Mouse (Mus musculus) cerebellum, adult 2 months (tissue): Measurements from ENCODE around the gene Cend1. TPM values are rescaled to one million over a fixed set of nuclear protein-coding genes. Genes with fewer than 3 reads are reported as not detected.
A peak's percentile ranks its signal among the peaks of the same experiment; 100 is the strongest.
"Not testable (repeated sequence)": the region's sequence is repeated elsewhere in the genome, so short reads cannot be mapped to it uniquely, and the experiment has no call there.

Experiments used
- DNase-seq, 2 experiments: peaks; one replicate each; pipeline ENCODE4 v3.0.0; 2021
- H3K27ac ChIP-seq: fragments of 200-500 bp; 2 replicates; pipeline ENCODE4 v1.5.1; 2012; ENCODE audit warnings: low read length, control low read depth, inconsistent platforms; ENCODE audit not compliant: insufficient read depth
- H3K27me3 ChIP-seq: fragments of 200-500 bp; 2 replicates; pipeline ENCODE4 v1.6.1; 2012; ENCODE audit warnings: inconsistent platforms, mild to moderate bottlenecking, low read length, moderate library complexity; ENCODE audit not compliant: control insufficient read depth, insufficient read depth
- H3K4me1 ChIP-seq: fragments of 200-500 bp; 2 replicates; pipeline ENCODE4 v1.6.1; 2011; ENCODE audit warnings: low read length; ENCODE audit not compliant: control insufficient read depth, insufficient read depth
- H3K4me3 ChIP-seq: fragments of 200-500 bp; replicated peaks from 2 replicates; pipeline ENCODE3; 2011; ENCODE audit warnings: mild to moderate bottlenecking, low read depth, low read length, control low read depth; ENCODE audit not compliant: insufficient read depth
- CTCF ChIP-seq: fragments of 200-500 bp; IDR thresholded peaks from 2 replicates; pipeline ENCODE4 v1.5.1; 2011; ENCODE audit warnings: low read depth, mild to moderate bottlenecking, control low read depth, low read length, moderate library complexity, borderline replicate concordance; ENCODE audit not compliant: insufficient read depth
- POLR2A ChIP-seq: fragments of 200-500 bp; IDR thresholded peaks from 2 replicates; pipeline ENCODE4 v1.6.1; 2011; ENCODE audit warnings: low read length, control low read depth, borderline replicate concordance; ENCODE audit not compliant: insufficient read depth
- WGBS: fragments of 180-500 bp; shearing (Covaris S2); methylation state at CpG from one replicate; pipeline ENCODE4 v1.1.7; 2018; 5-methylcytosine and 5-hydroxymethylcytosine counted together
- polyA plus RNA-seq: library from polyadenylated mRNA; depleted of rRNA; stranded (reverse); fragments of >200 nt; gene quantifications from 2 replicates; pipeline ENCODE4 v1.2.3, GENCODE M21; 2012

Gene Cend1
- polyA plus RNA-seq, 1 experiment = 402 TPM

DNA sequence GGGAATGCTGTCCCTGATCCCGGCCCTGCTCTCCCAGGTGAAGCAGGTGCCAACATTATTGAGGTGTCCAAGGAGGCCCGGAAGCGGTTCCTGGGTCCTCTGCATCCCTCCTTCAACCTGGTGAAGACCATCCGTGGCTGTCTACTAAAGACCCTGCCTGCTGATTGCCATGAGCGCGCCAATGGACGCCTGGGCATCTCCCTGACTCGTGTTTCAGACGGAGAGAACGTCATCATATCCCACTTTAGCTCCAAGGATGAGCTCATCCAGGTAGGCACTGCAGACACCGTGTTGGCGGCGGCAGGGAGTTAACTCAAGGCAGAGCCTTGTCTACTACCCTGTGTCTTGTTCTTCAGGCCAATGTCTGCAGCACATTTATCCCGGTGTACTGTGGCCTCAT lies 27.9 kb upstream of the Cend1 start:
- peak; percentile 42 to 48 for DNase-seq
- H3K27me3 ChIP-seq = no peaks in the 10 kb centered on the region
- H3K4me1 ChIP-seq = peaks cover 58% of the 10 kb centered on the region
- TF ChIP-seq POLR2A = no peak
- TF ChIP-seq CTCF = no peak
- 50% methylated on average over 14 of the region's 14 CpGs for WGBS
- H3K27ac ChIP-seq = peak overlapping the region; percentile 91
- no peak overlapping the region for H3K4me3 ChIP-seq

DNA sequence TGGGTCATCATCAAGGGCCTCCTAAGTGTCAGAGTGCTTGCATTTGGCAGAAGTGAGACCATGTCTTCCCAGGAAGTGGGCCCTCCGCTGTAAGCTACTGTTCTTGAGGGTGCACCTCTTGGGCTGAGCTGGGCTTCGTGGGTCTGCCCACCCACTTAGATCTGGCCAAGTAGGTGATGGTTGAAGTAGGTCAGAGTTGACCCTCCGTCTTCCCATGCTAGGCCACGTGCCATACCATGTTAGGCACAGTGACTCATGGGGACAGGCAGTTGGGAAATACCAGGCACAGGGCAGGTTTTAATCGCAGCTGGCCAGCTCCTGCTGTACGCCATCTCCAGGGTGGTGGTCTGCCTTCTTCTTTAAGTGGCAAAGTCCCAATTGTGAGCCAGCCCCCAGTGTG lies 27.4 kb upstream of the Cend1 start:
- Histone ChIP-seq H3K4me1 (peaks cover 55% of the 10 kb centered on the region), H3K4me3 (peak overlapping the region; percentile 72), H3K27me3 (no peaks in the 10 kb centered on the region), H3K27ac (peak overlapping the region; percentile 91)
- TF ChIP-seq POLR2A = no peak
- WGBS = 62% methylated on average over 6 of the region's 6 CpGs
- DNase-seq = no peak

DNA sequence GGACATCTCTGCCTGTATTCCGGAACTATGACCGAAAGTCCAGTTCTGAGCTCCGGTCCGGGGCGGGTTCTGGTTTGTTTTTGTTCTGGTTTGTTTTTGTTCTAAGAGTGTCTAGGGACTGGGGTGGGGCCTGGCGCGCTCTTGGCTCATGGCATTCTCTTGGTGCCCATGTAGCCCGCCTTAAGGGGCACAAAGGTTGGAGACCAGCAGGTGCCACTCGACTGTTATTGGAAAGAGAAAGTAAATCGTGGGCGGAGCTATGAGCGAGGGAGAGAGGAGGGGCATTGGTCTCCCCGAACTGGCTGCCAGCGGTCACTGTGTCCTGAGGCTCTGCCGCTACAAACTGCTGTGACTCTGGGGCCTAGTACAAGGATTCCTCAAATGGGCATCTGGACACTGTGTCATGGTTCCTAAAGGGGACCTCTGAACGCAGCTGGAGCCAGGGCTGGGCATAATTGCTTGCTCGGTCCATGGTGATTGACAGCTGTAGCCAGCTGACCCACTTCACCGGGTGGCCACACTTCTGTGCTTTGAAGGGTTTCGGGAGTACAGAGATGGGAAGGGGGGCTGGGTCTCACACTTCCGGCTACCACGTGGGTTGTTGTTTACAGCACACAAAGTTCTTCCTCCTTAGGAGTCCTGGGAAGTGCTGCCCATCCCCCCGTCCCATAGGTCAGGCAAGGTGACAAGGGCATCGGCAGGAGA lies 26.5 kb upstream of the Cend1 start:
- WGBS = 1% methylated on average over 23 of the region's 23 CpGs
- TF ChIP-seq POLR2A = peak; percentile 35; the same call in 1 of the 2 replicates
- no peak for TF ChIP-seq CTCF
- peak overlapping the region; percentile 91 for H3K27ac ChIP-seq
- peak overlapping the region; percentile 72 for H3K4me3 ChIP-seq
- H3K27me3 ChIP-seq = no peaks in the 10 kb centered on the region
- peaks cover 52% of the 10 kb centered on the region for H3K4me1 ChIP-seq
- peak; percentile 77 to 78 for DNase-seq

DNA sequence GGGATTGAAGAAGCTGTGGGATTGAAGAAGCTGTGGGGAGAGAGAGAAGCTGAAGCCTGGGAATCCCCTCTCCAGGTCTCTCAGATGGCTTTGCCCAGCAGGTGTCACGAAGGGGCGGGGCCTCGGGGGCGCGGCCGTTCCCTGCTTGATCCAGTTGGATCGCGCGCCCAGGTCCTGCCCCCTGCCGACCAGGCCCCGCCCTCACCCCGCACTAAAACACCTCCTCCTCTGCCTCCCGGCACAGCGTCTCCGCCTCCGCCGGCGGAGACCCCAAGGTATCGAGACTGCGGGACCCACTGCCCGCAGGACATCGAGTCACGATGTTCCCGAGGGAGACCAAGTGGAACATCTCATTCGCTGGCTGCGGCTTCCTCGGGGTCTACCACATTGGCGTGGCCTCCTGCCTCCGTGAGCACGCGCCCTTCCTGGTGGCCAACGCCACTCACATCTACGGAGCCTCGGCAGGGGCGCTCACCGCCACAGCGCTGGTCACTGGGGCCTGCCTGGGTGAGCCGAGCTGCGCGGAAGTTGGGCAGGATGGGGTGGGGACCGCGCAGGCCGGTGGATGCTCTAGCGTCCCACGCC lies 25.8 kb upstream of the Cend1 start, which contains the start of gene Pnpla2:
Gene Pnpla2, plus strand, starts transcription at position 232 of the 585 bp plus-strand sequence.
- Histone ChIP-seq H3K4me1 (peaks cover 45% of the 10 kb centered on the region), H3K27me3 (no peaks in the 10 kb centered on the region), H3K27ac (peak within 1 kb of the TSS; percentile 91), H3K4me3 (peak within 1 kb of the TSS; percentile 72)
- TF ChIP-seq CTCF (no peak), POLR2A (peak; percentile 75)
- WGBS = under 1% methylated on average over 45 of the region's 45 CpGs
- DNase-seq = peak; percentile 89 to 90

DNA sequence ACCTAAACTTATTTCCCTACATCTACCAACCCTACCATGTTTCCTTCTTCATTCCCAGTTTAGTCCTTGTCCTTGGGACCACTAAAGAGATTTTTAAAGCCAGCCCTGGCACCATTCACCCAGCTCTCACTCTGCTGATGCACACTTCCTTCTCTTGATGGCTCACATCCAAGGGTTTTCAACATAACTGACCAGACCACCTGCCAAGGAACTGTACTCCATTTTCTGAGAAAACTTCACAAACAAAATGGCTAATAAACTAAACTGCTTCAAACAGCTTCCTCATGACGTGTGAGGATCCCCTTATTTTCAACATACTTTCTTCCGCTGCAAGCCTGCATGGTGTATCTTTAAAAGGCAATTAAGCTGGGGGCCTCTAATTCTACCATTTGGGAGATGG lies 24.3 kb upstream of the Cend1 start:
- H3K27me3 ChIP-seq = no peaks in the 10 kb centered on the region
- WGBS = 88% methylated on average over 2 of the region's 2 CpGs
- no peak overlapping the region for H3K4me3 ChIP-seq
- H3K27ac ChIP-seq = no peak overlapping the region
- TF ChIP-seq CTCF (no peak), POLR2A (no peak)
- DNase-seq = no peak
- H3K4me1 ChIP-seq = peaks cover 31% of the 10 kb centered on the region

DNA sequence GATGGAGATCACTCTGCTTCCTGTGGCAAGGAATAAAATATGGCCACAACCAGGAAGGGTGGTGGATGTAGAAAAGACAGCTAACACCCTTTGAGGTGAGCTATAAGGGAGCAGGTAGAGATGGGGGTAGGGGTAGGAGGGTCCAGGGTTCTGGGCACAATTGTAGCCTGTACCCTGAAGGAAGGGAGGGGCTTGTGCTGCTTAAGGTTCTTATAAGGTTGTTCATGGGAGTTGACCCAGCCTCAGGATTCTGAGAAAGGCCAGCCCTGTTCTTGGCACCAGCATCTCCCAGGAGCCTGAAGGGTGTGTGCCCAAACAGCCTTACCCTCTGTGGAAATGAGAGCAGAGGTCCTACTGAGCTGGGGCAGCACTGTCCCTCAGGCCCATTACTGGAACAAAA lies 22.6 kb upstream of the Cend1 start:
- Histone ChIP-seq H3K4me3 (no peak overlapping the region), H3K27ac (no peak overlapping the region), H3K4me1 (peaks cover 17% of the 10 kb centered on the region), H3K27me3 (no peaks in the 10 kb centered on the region)
- no peak for DNase-seq
- TF ChIP-seq POLR2A (no peak), CTCF (no peak)

DNA sequence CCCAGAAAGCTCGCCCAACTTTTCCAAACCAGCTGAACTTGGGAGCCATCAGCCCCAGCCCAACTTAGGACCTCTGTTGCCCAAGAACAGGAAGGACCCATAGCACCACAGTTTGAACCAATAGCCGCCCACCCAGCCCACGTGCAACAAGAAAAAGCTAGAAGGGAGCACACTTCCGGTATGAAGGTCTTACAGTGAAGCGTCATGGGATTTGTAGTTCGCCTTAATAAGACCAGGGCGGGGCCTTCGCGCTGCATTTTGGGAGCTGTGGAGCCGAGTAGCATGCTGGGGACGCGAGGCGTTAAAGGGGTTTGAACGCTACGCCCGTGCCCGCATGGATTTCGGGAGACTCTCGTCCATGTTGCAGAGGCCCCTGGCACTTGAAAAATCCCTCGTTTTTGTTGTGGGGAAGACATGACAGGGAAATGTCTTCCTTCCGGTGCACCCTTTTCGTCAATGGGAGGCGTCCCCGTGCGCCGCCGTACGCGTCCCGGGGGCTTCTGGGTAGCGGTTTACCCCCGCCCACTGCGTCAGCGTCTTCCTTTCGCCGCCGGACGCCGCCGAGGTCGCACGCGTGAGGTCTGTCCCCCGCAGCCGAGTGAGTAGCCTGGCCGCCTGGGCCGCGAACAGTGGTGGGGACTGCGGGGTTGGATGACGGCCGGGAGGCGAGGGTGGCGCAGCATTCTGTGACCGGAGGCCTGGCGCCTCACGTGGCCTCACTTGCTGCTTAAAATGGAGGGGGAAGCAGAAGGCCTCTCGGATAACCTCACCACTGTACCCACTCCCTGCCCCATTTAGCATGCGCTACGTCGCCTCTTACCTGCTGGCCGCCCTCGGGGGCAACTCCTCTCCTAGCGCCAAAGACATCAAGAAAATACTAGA lies 18.1 kb upstream of the Cend1 start, which contains the start of gene Rplp2:
Gene Rplp2, plus strand, starts transcription at position 261 of the 882 bp plus-strand sequence.
- peak within 1 kb of the TSS; percentile 91 for H3K4me3 ChIP-seq
- under 1% methylated on average over 63 of the region's 63 CpGs for WGBS
- peaks cover 3% of the 10 kb centered on the region for H3K4me1 ChIP-seq
- TF ChIP-seq CTCF (no peak), POLR2A (peak; percentile 96)
- no peaks in the 10 kb centered on the region for H3K27me3 ChIP-seq
- H3K27ac ChIP-seq = peak within 1 kb of the TSS; percentile 92
- peak; percentile 94 to 97 for DNase-seq

DNA sequence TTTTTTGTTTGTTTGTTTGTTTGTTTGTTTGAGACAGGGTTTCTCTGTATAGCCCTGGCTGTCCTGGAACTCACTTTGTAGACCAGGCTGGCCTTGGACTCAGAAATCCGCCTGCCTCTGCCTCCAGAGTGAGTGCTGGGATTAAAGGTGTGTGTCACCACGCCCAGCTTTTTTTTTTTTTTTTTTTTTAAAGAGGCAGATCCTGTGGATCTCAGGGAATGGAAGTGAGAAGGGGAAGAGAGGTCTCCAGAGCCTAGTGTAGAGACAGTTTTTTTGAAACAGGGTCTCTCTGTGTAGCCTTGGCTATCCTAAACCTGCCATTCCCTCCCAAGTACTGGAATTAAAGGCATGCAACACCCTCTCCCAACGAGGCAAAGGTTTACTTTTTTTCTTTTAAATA lies 17.1 kb upstream of the Cend1 start:
- not testable (repeated sequence) for H3K4me3 ChIP-seq, DNase-seq, H3K4me1 ChIP-seq, H3K27ac ChIP-seq, H3K27me3 ChIP-seq
- WGBS = 83% methylated on average over 3 of the region's 3 CpGs
